Mouse (Mus musculus): ENCODE results near the gene Otop3.

DNA sequence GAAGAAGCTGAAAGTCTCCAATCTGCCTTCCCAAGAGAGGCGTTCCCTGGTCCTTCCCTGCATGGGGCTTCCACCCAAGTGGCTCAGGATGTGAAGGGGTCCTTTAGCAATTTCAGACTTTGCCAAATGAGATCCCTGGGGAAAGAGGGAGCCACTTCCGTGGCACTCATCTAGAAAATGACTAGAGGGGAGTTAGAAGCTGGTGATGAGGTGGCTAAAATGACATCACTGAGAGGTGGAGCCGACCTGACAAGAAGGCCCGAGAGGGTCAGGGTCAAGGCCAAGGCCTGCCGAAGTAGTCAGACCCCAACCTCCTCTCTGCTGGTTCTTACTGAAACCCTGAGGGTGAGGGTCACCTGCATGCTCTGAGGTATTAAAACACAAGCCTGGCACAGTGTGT, 48.4 kb downstream of the Otop3 start:
- TF ChIP-seq CTCF (IDR thresholded peaks at IDR 0.05; ENCODE audit: low read depth, low read length), result no peak
- no peak for TF ChIP-seq POLR2A (IDR thresholded peaks at IDR 0.05; ENCODE audit: extremely low read depth, insufficient read depth, low read length)
